8 mouse cellular contexts compared by ENCODE assay signal in genomic region chr4:45341669-45342249, GRCm38 (mm10). TPM values are rescaled to one million over a fixed set of nuclear protein-coding genes. Genes with fewer than 3 reads are reported as not detected.
A peak's percentile ranks its signal among the peaks of the same experiment; 100 is the strongest.
DNase-seq lines count a peak whose midpoint lies in the region; ATAC-seq and TF ChIP-seq lines count a peak whose summit lies in the region.

Gene Dcaf10 (plus strand): TSS chr4:45342101.

- H3K27ac ChIP-seq in gastrocnemius, adult 2 months, result peak within 1 kb of the TSS; percentile 96
- H3K27ac ChIP-seq in hindbrain, postnatal 0 days, result peak within 1 kb of the TSS; percentile 96
- peak within 1 kb of the TSS; percentile 91 for H3K27ac ChIP-seq in left cerebral cortex, adult 2 months

- DNase-seq in ZHBTc4 (ENCODE audit: low read depth, low spot score), result peak; percentile 96
- DNase-seq in gastrocnemius, adult 2 months, result peak; percentile 97
- peak; percentile 95 for DNase-seq in hindbrain, postnatal 0 days (ENCODE audit: low spot score)
- DNase-seq in left cerebral cortex, adult 2 months (ENCODE audit: extremely low spot score in 1 of 2, low spot score in 2 of 2), result peak; percentile 93 to 97
- peak; percentile 89 to 91 for DNase-seq in right cerebral cortex, adult 2 months (ENCODE audit: low spot score in 2 of 2)
- peak; percentile 94 for DNase-seq in urinary bladder, postnatal 14 days (ENCODE audit: low spot score)

- no peaks in the 10 kb centered on the region for H3K9me3 ChIP-seq in hindbrain, postnatal 0 days (ENCODE audit: low read length)

- peak; percentile 96 for ATAC-seq in common myeloid progenitor, adult 5-6 weeks (replicated peaks; ENCODE audit: low read depth, poor library complexity, severe bottlenecking)
- ATAC-seq in hindbrain, postnatal 0 days, result peak; percentile 95
- ATAC-seq in megakaryocyte, adult 5-6 weeks (ENCODE audit: poor library complexity, severe bottlenecking), result peak; percentile 95

- WGBS in hindbrain, postnatal 0 days, result under 1% methylated on average over 41 of the region's 42 CpGs

- peak within 1 kb of the TSS; percentile 74 for H3K4me2 ChIP-seq in hindbrain, postnatal 0 days (ENCODE audit: low read depth, low read length)

- H3K36me3 ChIP-seq in hindbrain, postnatal 0 days (ENCODE audit: insufficient read depth, low read length), result no peaks in the 10 kb centered on the region

- peak within 1 kb of the TSS; percentile 89 for H3K4me3 ChIP-seq in gastrocnemius, adult 2 months
- peak within 1 kb of the TSS; percentile 95 for H3K4me3 ChIP-seq in hindbrain, postnatal 0 days (ENCODE audit: low read length)
- H3K4me3 ChIP-seq in left cerebral cortex, adult 2 months, result peak within 1 kb of the TSS; percentile 91

- no peaks in the 10 kb centered on the region for H3K27me3 ChIP-seq in hindbrain, postnatal 0 days (ENCODE audit: insufficient read depth, low read length)

- peak; percentile 66 for TF ChIP-seq CTCF in gastrocnemius, adult 2 months (IDR thresholded peaks at IDR 0.05)
- peak; percentile 68 for TF ChIP-seq CTCF in hindbrain, postnatal 0 days (IDR thresholded peaks at IDR 0.05; ENCODE audit: low read depth)
- peak; percentile 53 for TF ChIP-seq CTCF in left cerebral cortex, adult 2 months (IDR thresholded peaks at IDR 0.05)

- intact Hi-C loops in gastrocnemius, adult 2 months (cut with DNase I), result loop anchor here (1.0 kb wide), 1 partner anchor 21 kb away; no protein-coding TSS in a partner anchor
- intact Hi-C loops in left cerebral cortex, adult 2 months (cut with DNase I), result loop anchor here (1.0 to 5.0 kb wide), 3 partner anchors 21 to 324 kb away; partner anchors contain the start of genes Polr1e and Slc25a51

- H3K4me1 ChIP-seq in hindbrain, postnatal 0 days (ENCODE audit: insufficient read depth, low read length), result peaks cover 13% of the 10 kb centered on the region; the same call in 1 of the 2 replicates

- peak within 1 kb of the TSS; percentile 86 for H3K9ac ChIP-seq in hindbrain, postnatal 0 days (replicated peaks; ENCODE audit: low read length)

RNA-seq across cellular contexts. Expression of gene Dcaf10, which starts in this region (rescaled TPM):
- 9.7 and 12.0 TPM in 2 replicates for total RNA-seq in common myeloid progenitor, adult 5-6 weeks (2017)
- total RNA-seq in gastrocnemius, adult 2 months (2021), result 10 to 100 TPM in 1 of 2 experiments, 1 to 10 TPM in 1; 7.5 to 10.9 TPM
- total RNA-seq in hindbrain, postnatal 0 days (2014; rRNA removed), result 44.1 and 46.7 TPM in 2 replicates
- polyA plus RNA-seq in hindbrain, postnatal 0 days (2015; fragmentation: Nextera tagmentation; extraction: Ambion mirVana), result 9.6 and 9.8 TPM in 2 replicates
- total RNA-seq in left cerebral cortex, adult 2 months (2021), result 10 to 100 TPM; 19.8 to 21.2 TPM
- total RNA-seq in megakaryocyte, adult 5-6 weeks (2015), result 16.8 and 19.6 TPM in 2 replicates
- 10.0 and 11.7 TPM in 2 replicates for total RNA-seq in megakaryocyte, adult 5-6 weeks (2017)

Comparison
In these comparisons a context has a peak if more than half of its experiments do, and no peak if none do; other contexts are left out.
1. Peak in every context shown above with its lines: DNase-seq, ATAC-seq, H3K4me3 ChIP-seq and H3K27ac ChIP-seq.